Mouse (Mus musculus) forebrain, embryonic 11.5 days (tissue): ENCODE data around the gene Wwc2. TPM values are rescaled to one million over a fixed set of nuclear protein-coding genes. Genes with fewer than 3 reads are reported as not detected.

Source experiments
- ATAC-seq: fragments of 200-750 bp; cut with Nextera tagmentation; replicated peaks from 2 replicates; pipeline ENCODE4 v1.8.0; 2017; ENCODE audit warnings: moderate TSS enrichment; ENCODE audit not compliant: low FRiP score
- DNase-seq: peaks from one replicate; pipeline ENCODE4 v3.0.0-alpha.2; 2017; ENCODE audit warnings: low spot score
- H3K27ac ChIP-seq: fragments of 300-500 bp; sonication (generic); 2 replicates; pipeline ENCODE4 v1.5.1; 2014; ENCODE audit warnings: low read depth, low read length
- H3K27me3 ChIP-seq: fragments of 300-500 bp; sonication (generic); 2 replicates; pipeline ENCODE4 v1.6.1; 2014; ENCODE audit warnings: mild to moderate bottlenecking, low read length, mixed read lengths; ENCODE audit not compliant: control insufficient read depth, insufficient read depth
- H3K36me3 ChIP-seq: fragments of 300-500 bp; sonication (generic); 2 replicates; pipeline ENCODE4 v1.6.1; 2014; ENCODE audit warnings: mild to moderate bottlenecking, low read length, moderate library complexity, mixed read lengths; ENCODE audit not compliant: control insufficient read depth, insufficient read depth
- H3K4me1 ChIP-seq: fragments of 300-500 bp; sonication (generic); replicated peaks from 2 replicates; pipeline ENCODE4 v1.6.1; 2014; ENCODE audit warnings: low read length, mixed read lengths; ENCODE audit not compliant: control insufficient read depth, insufficient read depth
- H3K4me2 ChIP-seq: fragments of 300-500 bp; sonication (generic); 2 replicates; pipeline ENCODE4 v1.6.1; 2014; ENCODE audit warnings: low read depth, mild to moderate bottlenecking, low read length, moderate library complexity, mixed read lengths; ENCODE audit not compliant: severe bottlenecking
- H3K4me3 ChIP-seq: fragments of 300-500 bp; sonication (generic); 2 replicates; pipeline ENCODE4 v1.5.1; 2014; ENCODE audit warnings: low read depth, low read length
- H3K9ac ChIP-seq: fragments of 300-500 bp; sonication (generic); 2 replicates; pipeline ENCODE4 v1.6.1; 2014; ENCODE audit warnings: low read length
- H3K9me3 ChIP-seq: fragments of 300-500 bp; sonication (generic); 2 replicates; pipeline ENCODE4 v1.6.1; 2016; ENCODE audit warnings: low read length, mixed read lengths; ENCODE audit not compliant: control insufficient read depth
- WGBS: fragments of 180-500 bp; shearing (Covaris S2); extraction: QIAGEN DNeasy Blood & Tissue Kit; methylation state at CpG from one replicate; pipeline ENCODE4 v1.1.7; 2014; 5-methylcytosine and 5-hydroxymethylcytosine counted together
- polyA plus RNA-seq: library from polyadenylated mRNA; unstranded; fragments of >200 nt; fragmentation: Nextera tagmentation; extraction: Ambion mirVana; gene quantifications from 2 replicates; pipeline ENCODE4 v1.2.1, GENCODE M21; 2014

The Wwc2 gene
- polyA plus RNA-seq, 1 experiment from 2014 or later = 9.4 TPM

DNA sequence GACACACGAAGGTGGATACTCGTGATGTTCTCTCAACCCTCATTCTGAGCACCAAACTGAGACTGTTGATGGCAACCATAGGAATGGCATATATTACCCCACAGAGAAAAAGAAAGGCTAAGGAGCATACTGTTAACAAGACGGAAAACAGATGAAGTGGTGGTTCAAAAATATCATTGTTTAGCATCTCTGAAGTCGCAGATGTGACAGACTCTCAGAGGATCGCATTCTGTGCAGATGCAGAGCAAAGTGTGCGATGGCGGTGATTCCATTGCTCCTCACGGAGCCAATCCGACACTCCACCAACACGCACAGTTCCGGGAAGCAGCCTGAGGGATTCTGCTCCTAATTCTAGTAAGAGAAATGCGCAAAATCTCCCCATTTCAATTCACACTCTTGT, 131.5 kb downstream of the Wwc2 start:
- H3K4me2 ChIP-seq = no peak overlapping the region
- H3K9ac ChIP-seq = no peak overlapping the region
- H3K4me1 ChIP-seq = no peaks in the 10 kb centered on the region
- 93% methylated on average over 12 of the region's 12 CpGs for WGBS
- ATAC-seq (no peak), DNase-seq (no peak)
- H3K4me3 ChIP-seq = no peak overlapping the region
- H3K9me3 ChIP-seq = no peaks in the 10 kb centered on the region
- H3K27ac ChIP-seq = no peak overlapping the region
- H3K36me3 ChIP-seq = no peaks in the 10 kb centered on the region; the same call in 1 of the 2 replicates
- no peaks in the 10 kb centered on the region for H3K27me3 ChIP-seq

DNA sequence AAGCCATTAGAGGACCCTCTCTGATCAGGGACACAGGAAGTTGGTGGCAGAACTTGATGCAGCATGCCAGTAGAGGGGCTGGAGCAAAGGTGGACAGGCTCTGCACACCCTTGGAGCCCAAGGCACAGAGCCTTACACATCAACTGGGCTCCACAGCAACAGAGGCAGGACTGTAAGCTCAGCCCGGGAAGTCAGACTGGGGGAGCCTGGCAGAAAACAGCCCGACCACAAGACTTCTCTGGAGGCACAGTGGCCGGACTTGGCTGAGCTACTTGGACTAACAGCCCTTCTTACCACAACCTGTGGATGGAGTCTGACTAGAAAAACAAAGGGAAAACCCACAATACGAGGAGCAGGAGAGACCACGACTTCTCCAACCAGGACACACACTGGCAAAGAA, 137.4 kb downstream of the Wwc2 start:
- no peaks in the 10 kb centered on the region for H3K9me3 ChIP-seq
- no peaks in the 10 kb centered on the region for H3K36me3 ChIP-seq
- no peak for DNase-seq
- no peak overlapping the region for H3K4me2 ChIP-seq
- no peaks in the 10 kb centered on the region for H3K4me1 ChIP-seq
- ATAC-seq = no peak
- H3K4me3 ChIP-seq = no peak overlapping the region
- H3K9ac ChIP-seq = no peak overlapping the region
- 85% methylated on average over 5 of the region's 5 CpGs for WGBS
- no peaks in the 10 kb centered on the region for H3K27me3 ChIP-seq
- no peak overlapping the region for H3K27ac ChIP-seq

DNA sequence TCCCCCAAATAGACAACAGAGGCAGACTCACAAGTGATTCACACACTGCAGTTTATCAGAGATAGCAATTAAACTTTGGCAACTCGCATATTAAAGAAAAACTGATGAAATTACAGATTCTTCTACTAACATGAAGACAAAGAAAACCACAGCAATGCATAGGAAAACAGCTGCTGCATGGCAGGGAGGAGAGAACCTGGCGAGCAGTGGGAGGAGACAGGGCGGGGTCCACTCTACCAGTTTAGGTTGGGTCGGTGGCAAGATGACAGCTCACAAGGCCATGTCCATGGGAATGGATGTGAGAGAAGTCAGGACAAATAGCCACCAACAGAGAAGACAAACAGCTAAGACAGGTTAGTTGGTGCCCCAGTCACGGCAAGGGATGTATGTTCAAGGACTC, 138.0 kb downstream of the Wwc2 start:
- Histone ChIP-seq H3K27me3 (no peaks in the 10 kb centered on the region), H3K27ac (no peak overlapping the region), H3K9ac (no peak overlapping the region), H3K9me3 (no peaks in the 10 kb centered on the region), H3K4me2 (no peak overlapping the region), H3K4me3 (no peak overlapping the region), H3K4me1 (no peaks in the 10 kb centered on the region), H3K36me3 (no peaks in the 10 kb centered on the region)
- DNase-seq (no peak), ATAC-seq (no peak)
- 90% methylated on average over 5 of the region's 5 CpGs for WGBS

DNA sequence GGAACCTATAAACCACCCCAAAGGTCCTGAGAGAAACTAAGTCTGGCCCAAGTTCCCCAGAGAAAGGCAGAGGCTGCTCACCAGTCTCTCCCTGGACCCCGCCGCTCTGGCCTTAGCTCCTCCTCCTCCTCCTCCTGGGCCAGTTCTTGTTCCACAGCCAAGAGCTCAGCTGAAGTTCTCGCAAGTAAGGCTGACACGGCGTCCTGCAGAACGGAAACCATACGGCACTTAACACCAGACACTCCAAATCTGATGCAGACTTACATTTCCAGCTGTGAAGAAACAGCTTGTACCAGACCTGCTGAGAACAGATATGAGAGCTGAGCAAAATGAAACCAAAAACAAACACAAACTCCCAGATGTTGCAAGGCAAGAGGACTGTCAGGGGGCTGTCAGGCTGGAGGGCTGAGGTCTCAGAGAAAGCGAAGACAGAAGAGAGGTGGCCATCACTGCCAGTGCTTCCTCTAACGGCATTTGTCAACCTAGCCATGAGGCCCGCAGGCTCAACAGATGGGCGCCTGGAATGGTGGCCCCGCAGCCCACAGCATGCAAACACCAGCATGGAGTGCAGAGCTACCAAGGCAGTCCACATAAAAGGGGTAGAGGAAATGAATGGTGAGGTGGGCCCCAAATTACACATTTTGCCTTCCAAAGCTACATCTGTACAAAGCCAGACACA, 138.8 kb downstream of the Wwc2 start:
- ATAC-seq (no peak), DNase-seq (no peak)
- Histone ChIP-seq H3K9ac (no peak overlapping the region), H3K4me2 (no peak overlapping the region), H3K27ac (no peak overlapping the region), H3K4me3 (no peak overlapping the region), H3K27me3 (no peaks in the 10 kb centered on the region), H3K9me3 (no peaks in the 10 kb centered on the region), H3K4me1 (no peaks in the 10 kb centered on the region), H3K36me3 (no peaks in the 10 kb centered on the region)
- 88% methylated on average over 12 of the region's 12 CpGs for WGBS

DNA sequence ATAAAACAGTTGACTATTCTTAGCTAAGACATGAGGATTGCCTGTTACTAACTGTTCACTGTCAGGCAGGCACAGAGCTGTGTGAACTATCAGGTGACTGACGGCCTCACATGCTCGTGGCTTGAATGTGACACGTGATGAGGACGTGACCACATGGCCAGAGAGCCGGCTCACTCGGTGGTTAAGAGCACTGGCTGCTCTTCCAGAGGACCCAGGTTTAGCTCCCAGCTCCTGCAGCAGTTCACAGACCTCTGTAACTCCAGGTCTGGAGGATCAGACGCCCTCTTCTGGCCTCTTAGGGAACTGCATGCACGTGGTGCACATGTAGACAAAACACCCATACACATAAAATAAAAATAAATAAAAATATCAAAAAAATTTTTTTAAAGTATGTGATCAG, 140.9 kb downstream of the Wwc2 start:
- H3K4me1 ChIP-seq = no peaks in the 10 kb centered on the region
- ATAC-seq = no peak
- H3K4me3 ChIP-seq = no peak overlapping the region
- H3K27me3 ChIP-seq = no peaks in the 10 kb centered on the region
- no peak overlapping the region for H3K4me2 ChIP-seq
- H3K27ac ChIP-seq = no peak overlapping the region
- 81% methylated on average over 8 of the region's 8 CpGs for WGBS
- peak; percentile 50 for DNase-seq
- no peaks in the 10 kb centered on the region for H3K36me3 ChIP-seq
- no peak overlapping the region for H3K9ac ChIP-seq
- H3K9me3 ChIP-seq = no peaks in the 10 kb centered on the region

DNA sequence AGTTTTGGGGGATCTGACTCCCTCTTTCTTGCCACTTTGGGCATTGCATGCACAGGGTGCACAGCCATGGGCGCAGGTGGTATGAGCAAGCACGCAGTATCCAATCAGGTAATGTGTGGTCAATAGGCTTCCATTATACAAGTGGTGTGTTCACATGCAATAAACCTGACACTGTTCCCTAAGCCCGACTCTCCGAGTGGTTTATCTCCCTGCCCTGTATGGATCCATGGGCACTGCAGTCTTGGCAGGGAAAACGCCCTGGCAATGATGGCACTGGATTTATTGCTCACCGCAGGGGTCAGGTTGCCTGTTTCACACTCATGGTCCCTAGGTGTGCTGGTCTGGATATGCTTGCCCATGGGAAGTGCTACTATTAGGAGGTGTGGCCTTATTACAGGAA, 142.8 kb downstream of the Wwc2 start:
- Histone ChIP-seq H3K4me1 (no peaks in the 10 kb centered on the region), H3K27ac (no peak overlapping the region), H3K4me2 (no peak overlapping the region), H3K9me3 (no peaks in the 10 kb centered on the region), H3K4me3 (no peak overlapping the region), H3K27me3 (no peaks in the 10 kb centered on the region), H3K9ac (no peak overlapping the region), H3K36me3 (no peaks in the 10 kb centered on the region)
- WGBS = 93% methylated on average over 6 of the region's 6 CpGs
- DNase-seq (peak; percentile 34), ATAC-seq (no peak)

DNA sequence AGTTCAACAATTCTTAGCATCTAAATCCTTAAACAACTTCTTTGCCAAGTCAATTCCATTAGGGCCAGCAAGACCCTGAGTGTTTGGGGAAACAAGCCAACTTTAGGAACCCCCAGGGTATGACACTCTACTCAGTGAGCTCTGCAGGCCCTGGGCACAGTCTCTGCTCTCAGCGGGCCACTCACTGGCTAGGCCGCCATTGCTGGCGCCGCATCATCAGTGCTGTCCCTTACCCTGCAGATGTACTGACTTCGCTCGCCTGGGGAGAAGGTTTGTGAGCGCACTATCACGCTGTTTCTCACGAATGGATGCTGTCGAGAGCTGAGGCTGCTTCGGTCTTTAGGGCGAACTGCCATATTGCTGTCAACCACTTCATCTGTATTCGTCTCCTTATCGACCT, 143.6 kb downstream of the Wwc2 start:
- 96% methylated on average over 14 of the region's 14 CpGs for WGBS
- H3K4me2 ChIP-seq = no peak overlapping the region
- no peak overlapping the region for H3K9ac ChIP-seq
- H3K4me3 ChIP-seq = no peak overlapping the region
- H3K27me3 ChIP-seq = no peaks in the 10 kb centered on the region
- no peak overlapping the region for H3K27ac ChIP-seq
- ATAC-seq (no peak), DNase-seq (peak; percentile 17)
- no peaks in the 10 kb centered on the region for H3K36me3 ChIP-seq
- H3K4me1 ChIP-seq = no peaks in the 10 kb centered on the region
- no peaks in the 10 kb centered on the region for H3K9me3 ChIP-seq

DNA sequence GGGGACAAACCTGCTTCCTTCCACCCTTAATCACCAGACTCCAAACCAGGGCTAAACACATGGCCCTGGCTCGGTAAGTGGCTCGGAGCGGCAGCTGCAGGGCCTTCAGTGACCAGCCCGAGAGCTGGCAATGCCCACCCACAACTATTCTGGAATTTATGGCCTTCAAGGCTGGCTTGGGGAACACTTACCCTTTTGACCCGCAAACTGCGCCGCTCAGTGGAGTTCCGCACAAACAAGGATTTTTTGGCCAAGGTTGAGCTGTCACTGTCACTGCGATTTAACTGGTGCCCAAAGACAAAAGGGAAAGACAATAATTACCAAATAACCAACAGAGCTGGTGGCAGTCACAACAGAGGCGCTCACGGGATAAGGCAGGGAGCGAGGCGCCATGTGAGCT, 144.8 kb downstream of the Wwc2 start:
- H3K9ac ChIP-seq = no peak overlapping the region
- H3K27ac ChIP-seq = no peak overlapping the region
- H3K36me3 ChIP-seq = no peaks in the 10 kb centered on the region
- WGBS = 87% methylated on average over 13 of the region's 13 CpGs
- H3K4me3 ChIP-seq = no peak overlapping the region
- H3K4me2 ChIP-seq = no peak overlapping the region
- H3K4me1 ChIP-seq = no peaks in the 10 kb centered on the region
- DNase-seq = peak; percentile 47
- no peak for ATAC-seq
- H3K9me3 ChIP-seq = no peaks in the 10 kb centered on the region
- H3K27me3 ChIP-seq = no peaks in the 10 kb centered on the region

DNA sequence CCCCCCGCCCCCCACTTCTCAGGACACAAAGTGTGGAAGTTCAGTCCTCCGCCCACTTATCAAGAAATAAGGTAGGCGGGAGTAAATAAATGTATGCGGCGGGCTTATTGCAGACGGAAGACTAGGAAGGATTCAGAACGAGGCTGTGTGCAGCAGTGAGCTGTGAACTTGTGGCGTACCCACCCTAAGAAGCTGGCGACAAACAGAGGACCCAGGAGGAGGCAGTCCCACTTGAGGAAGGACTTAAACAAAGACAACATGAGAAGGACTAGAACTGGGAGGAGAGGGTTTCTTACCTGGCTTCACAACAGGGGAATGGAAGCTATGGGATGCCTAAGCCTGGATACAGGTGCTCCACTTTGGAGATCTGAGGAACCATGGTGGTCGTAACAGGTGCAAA, 147.1 kb downstream of the Wwc2 start:
- no peak overlapping the region for H3K9ac ChIP-seq
- no peak overlapping the region for H3K27ac ChIP-seq
- no peak overlapping the region for H3K4me3 ChIP-seq
- ATAC-seq (no peak), DNase-seq (peak; percentile 33)
- H3K4me1 ChIP-seq = no peaks in the 10 kb centered on the region
- H3K4me2 ChIP-seq = no peak overlapping the region
- H3K27me3 ChIP-seq = no peaks in the 10 kb centered on the region
- 94% methylated on average over 10 of the region's 10 CpGs for WGBS
- H3K9me3 ChIP-seq = no peaks in the 10 kb centered on the region
- H3K36me3 ChIP-seq = peaks cover 3% of the 10 kb centered on the region; the same call in 1 of the 2 replicates
